Mouse (Mus musculus) brain, embryonic 14.5 days (tissue): ENCODE results near the gene Lman1l. TPM values are rescaled to one million over a fixed set of nuclear protein-coding genes. Genes with fewer than 3 reads are reported as not detected.

Source experiments
- DNase-seq: peaks from one replicate; pipeline ENCODE4 v3.0.0-alpha.2; 2011; ENCODE audit warnings: low read depth
- CTCF ChIP-seq: fragments of 200-500 bp; IDR thresholded peaks from 2 replicates; pipeline ENCODE4 v1.5.1; 2012; ENCODE audit warnings: inconsistent platforms, mild to moderate bottlenecking, moderate library complexity, borderline replicate concordance; ENCODE audit not compliant: insufficient read depth, insufficient read length; ENCODE audit errors: extremely low read depth
- POLR2A ChIP-seq: fragments of 200-500 bp; IDR thresholded peaks from 2 replicates; pipeline ENCODE4 v1.6.1; 2012; ENCODE audit warnings: mild to moderate bottlenecking, inconsistent platforms, borderline replicate concordance; ENCODE audit not compliant: poor library complexity, insufficient read depth, insufficient read length, severe bottlenecking; ENCODE audit errors: extremely low read depth
- polyA plus RNA-seq: library from polyadenylated mRNA; depleted of rRNA; stranded (reverse); fragments of >200 nt; gene quantifications from 2 replicates; pipeline ENCODE4 v1.2.3, GENCODE M21; 2012

Gene Lman1l
- polyA plus RNA-seq, 1 experiment: 0.12 TPM

DNA sequence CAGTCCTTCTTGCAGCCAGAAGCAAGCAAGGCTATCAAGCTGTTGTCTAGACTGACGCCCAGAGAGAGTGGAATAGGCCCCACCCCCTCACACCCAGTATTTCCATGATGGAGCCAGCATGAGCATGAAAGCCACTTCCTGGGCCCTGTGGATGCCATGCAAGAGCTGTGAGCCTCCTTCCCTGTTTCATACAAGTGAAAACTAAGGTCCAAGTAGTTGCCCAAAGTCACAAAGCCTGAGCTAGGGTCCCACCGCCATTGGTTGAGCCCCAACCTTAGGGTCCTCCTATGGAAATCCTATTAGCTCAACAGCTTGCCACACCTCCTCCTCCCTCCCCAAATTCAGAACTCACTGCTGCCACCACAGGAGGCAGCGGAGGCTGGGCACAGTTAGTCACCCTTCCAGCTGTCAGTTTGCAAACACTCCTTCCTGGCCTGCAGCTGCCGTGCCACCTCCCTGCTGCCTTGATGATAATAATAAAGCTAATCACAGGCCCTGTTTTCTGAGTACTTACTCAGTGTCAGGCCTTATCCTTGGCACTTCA, 13.0 kb upstream of the Lman1l start:
- TF ChIP-seq CTCF: no peak
- no peak for TF ChIP-seq POLR2A
- peak; percentile 46 for DNase-seq

DNA sequence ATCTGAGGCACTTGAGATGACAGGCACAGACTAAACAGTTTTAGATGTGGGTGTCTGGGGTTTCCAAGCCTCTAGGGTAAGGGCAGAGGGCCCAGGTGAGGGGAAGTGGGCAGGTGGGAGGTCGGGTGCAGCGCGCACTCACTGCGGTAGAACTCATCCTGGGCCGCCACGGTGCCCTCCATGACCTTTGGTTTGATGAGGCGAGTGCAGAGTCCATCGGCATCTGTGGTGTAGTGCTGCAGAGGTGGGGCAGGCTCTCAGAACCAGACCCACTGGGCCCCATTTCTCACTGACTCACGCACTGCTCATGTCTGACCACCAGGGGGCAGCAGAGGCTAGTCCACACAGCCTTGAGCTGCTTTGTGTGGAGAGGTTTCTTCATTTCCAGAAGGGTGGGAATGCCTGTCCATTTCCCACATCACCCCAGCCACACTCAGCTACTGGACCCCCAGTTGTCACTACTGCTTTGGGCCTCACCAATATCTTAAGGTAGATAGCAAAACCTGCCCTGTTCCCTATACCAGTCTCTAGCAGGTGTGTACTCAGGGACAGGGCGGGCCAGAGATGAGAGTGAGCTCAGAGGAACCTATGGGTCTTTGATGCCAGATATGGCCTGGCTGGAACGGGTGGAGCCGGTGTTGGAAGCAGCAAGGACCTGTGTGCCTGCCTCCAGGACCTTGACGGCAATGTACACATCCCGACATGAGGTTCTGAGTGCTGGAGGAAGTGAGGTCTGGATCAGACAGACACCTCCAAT, 8.7 kb upstream of the Lman1l start:
- TF ChIP-seq CTCF (peak; percentile 99), POLR2A (no peak)
- peak; percentile 72 for DNase-seq

DNA sequence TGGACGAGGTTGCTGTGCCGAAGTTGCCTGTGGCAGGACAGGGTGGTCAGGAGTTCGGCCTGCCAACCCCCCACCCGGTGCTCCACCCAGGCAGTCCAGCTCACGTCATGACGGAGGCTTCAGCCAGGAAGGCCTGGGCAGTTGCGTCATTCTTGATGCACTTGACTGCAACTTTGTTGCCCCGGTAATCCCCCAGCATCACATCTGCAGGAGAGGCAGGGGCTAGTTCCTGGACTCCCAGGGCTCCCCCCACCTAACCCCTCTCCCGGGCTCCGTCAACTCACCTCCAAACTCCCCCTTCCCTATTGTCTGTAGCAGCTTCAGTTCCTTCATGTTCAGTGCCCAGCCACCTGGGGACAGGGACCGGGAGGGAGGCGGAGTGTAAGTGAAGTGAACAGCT, 8.1 kb upstream of the Lman1l start:
- no peak for TF ChIP-seq POLR2A
- TF ChIP-seq CTCF: no peak
- DNase-seq: no peak

DNA sequence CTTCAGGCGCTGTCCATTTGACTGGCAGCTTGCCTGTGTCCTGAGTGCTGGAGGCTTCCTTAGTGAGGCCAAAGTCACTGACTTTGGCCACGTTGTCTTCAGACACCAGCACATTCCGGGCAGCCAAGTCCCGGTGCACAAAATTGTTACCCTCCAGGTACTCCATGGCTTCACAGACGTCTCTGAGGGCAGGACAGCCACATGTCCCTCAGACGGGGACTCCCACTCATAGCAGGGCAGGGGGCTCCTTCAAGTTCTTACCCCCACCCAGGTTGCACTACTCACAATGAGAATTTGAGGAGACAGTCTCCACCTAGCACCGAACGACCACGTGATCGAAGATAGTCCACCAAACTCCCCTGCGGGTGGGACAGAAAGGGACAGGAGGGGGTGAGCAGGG, 7.3 kb upstream of the Lman1l start:
- no peak for DNase-seq
- no peak for TF ChIP-seq POLR2A

DNA sequence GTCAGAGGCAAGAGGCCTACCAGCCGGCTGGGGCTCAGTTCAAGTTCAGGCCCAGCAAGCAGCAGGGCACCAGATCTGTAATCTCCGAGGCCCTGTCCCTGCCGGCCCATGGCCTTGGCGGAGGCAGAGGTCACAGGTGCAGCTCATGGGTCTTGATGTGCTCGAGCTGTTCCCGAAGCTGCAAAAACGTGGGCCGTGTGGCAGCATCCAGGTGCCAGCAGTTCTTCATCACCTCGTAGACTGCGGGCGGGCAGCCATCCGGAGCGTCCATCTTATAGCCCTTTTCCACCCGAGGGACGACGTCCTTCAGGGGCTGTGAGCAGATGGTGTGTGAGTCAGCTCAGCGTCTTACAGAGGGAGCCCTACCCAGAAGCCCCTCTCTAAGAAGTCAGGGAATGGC, 6.6 kb upstream of the Lman1l start:
- no peak for DNase-seq
- TF ChIP-seq POLR2A (no peak), CTCF (no peak)

DNA sequence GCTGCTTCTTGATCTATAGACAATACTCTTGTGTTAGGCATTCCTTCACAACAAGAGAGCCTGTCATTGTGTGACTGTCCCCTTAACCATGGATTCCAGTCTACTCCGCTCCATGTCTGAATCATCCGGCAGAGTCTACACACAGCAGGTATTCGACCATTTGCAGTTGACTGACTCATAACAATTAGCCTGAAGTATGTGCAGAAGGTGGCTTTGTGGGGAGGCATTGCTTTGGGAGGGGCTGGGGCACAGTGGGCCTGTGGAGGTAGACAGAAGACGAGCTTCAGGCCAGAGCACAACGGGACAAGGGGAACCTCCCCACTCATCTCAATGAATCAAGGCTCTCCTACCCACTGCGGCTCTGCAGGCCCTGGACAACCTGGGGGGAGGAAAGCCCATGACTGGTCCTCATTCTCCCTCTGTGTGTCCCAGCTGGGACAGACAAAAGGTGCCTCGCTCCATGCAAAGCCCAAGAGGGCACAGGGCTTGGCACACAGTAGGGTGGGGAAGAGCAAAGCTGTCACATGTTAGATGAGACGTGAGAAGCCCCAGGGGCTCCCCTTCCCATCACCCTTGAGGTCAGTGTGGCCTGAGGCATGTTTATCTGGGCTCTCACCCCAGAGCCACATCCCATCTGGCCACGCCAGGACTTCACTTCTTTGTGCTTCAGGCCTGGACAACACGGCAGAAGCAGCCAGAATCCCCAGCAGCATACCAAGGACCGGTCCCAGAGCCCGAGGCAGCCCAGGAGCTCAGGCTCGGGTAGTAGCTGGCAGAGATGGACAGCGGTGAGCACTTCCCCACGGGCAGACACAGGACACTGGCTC, 5.3 kb upstream of the Lman1l start:
- no peak for DNase-seq

DNA sequence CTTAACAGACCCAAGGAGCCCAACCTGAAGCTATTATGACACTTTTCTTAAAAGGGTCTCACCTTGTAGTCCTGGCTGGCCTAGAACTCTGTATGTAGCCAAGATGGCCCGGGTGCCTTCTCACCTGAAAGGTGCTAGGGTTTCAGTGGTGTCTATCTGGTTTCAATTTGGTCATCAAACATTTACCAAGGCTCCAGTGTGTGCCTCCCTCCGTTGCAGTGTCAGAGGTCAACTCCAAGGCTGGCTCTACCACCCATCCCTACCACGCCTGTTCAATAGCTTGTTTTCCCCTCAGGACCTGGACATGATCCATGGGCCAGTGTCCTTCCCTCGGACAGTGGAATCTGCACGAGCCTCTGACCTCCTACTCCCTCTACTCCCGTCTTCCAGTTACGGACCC, 3.7 kb upstream of the Lman1l start:
- no peak for DNase-seq
- no peak for TF ChIP-seq POLR2A
- no peak for TF ChIP-seq CTCF

More for the DNA sequence above, 5.3 kb upstream of the Lman1l start:
- TF ChIP-seq CTCF (no peak), POLR2A (no peak)

DNA sequence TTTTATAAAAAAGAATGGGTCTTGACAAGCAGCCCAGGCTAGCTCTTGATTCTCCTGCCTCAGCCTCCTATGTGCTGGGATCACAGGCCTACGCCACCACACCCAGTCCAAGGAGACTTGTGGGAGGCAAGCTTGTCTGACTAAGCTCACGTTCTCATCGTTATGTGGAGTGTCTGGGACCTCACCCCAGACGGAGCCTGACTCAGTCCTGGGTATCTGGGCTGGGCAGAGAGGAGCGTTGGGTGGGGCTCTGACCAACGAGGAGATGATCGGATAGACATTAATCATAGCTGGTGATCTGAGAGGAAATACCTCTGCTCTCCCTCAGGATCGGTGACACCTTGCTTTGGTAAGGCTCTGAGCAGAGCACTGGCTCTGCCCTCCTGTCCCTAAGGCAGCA, 1.7 kb downstream of the Lman1l start:
- no peak for TF ChIP-seq CTCF
- TF ChIP-seq POLR2A: no peak
- no peak for DNase-seq

DNA sequence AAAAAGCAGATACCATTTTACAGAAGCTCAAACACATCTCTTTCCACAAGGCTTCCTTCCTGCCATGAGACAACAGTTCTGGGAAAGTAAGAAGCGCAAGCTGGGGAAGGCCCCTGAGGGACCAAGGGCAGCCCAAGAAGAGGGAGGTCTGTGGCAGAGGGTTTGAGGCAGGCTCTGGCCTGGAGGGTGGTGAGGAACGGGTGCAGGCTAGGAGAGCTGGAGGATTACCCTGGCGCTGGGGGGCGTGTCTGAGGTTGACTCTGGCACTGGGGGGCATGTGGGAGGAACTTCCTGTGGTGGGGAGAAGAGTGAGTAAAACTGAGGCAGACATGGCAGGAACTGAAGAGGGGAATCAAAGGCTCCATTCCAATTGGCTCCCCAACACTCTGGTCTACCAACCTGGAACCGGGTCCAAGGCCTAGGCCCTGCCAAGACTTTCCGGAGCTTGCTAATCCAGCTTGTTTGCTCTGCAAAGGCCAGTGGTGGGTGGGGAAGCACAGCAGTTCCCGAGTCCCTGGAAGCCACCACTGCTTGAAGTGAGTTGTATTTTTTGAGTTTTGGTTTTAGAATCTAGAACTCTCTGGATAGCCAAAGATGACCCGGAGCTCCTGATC, 2.9 kb downstream of the Lman1l start:
- TF ChIP-seq CTCF (no peak), POLR2A (no peak)
- DNase-seq: no peak

DNA sequence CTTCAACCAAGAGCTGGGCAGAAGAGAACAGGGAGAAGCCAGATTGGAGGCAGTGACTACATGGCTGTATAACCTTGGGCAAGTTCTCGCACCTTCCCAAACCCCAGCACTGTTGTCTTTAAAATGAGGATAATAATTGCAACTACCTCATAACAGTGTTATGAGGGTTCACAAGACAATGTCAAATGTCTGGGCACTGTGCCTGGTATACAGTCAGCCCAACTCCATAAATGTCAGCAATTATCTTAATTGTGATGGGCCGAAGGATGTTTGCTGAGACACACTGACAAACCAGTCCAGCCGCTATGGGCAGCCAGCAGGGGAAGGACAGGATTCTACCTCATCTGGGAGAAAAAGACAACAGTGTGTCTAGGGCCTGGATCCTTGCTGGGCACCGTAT, 5.8 kb downstream of the Lman1l start:
- DNase-seq: no peak
- TF ChIP-seq CTCF (no peak), POLR2A (no peak)

DNA sequence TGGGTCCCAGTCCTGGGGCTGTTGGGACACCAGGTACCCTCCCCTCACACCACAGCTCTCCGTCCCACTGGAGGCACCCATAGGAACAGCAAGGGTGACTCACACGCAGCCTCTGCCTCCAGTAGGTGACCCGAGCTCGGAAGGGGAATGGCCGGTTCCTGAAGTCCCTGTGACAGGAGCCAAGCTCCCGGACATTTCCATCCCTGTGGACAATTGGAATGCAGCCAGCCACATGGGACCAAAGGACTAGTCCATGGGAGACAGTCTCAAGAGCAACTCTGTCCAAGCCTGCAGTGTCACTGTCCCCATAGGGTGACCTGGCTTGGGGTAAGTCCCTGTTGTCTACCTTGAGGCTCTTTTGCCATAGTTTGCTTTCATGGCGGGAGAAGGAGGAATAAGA, 6.6 kb downstream of the Lman1l start:
- TF ChIP-seq POLR2A: no peak
- no peak for TF ChIP-seq CTCF

More for the DNA sequence above, 6.6 kb downstream of the Lman1l start:
- no peak for DNase-seq
